13 mouse cellular contexts compared by ENCODE assay signal in genomic region chr5:68329311-68329710, GRCm38 (mm10).
DNase-seq lines count a peak whose midpoint lies in the region.
"Had no signal": no experiment of that assay in that cellular context is flagged by ENCODE, and none has a peak within 500 bp of the region (broad histone marks: within the 10 kb centered on the region; RNA-seq: fewer than 3 reads in every experiment).

No protein-coding gene starts in this region.

- peak; percentile 50 for DNase-seq in cerebellum, adult 11-12 months
- DNase-seq in cerebellum, adult 11 months: no peak
- peak; percentile 8 for DNase-seq in kidney, adult 9 months
- DNase-seq in kidney, postnatal 4 days: no peak
- DNase-seq in testis, postnatal 14 days (ENCODE audit: low spot score): peak; percentile 3
- DNase-seq in testis, postnatal 10 days (ENCODE audit: low spot score): no peak
- DNase-seq in left cerebral cortex, postnatal 25 days (ENCODE audit: low spot score in 2 of 2): no peak
- DNase-seq in yolk sac, embryonic 10.5 days (ENCODE audit: low spot score): no peak
- DNase-seq: adrenal gland, postnatal 10 days; gastrocnemius, postnatal 36 days; kidney, adult 11 months; layer of hippocampus, adult 9-11 months; thymus, postnatal 25 days had no signal

- intact Hi-C loops in left cerebral cortex, postnatal 25 days (cut with DNase I): no loop called here

Comparison
In these comparisons a context has a peak if more than half of its experiments do, and no peak if none do; other contexts are left out.
1. DNase-seq: peak in cerebellum, adult 11-12 months (single experiment), kidney, adult 9 months (single experiment) and testis, postnatal 14 days (single experiment); none in cerebellum, adult 11 months (single experiment), kidney, postnatal 4 days (0 of 2), testis, postnatal 10 days (single experiment), left cerebral cortex, postnatal 25 days (0 of 2) and yolk sac, embryonic 10.5 days (single experiment).